Mouse (Mus musculus): ENCODE results near the gene Nosip. TPM values are rescaled to one million over a fixed set of nuclear protein-coding genes. Genes with fewer than 3 reads are reported as not detected.
A peak's percentile ranks its signal among the peaks of the same experiment; 100 is the strongest.
"Not testable (repeated sequence)": the region's sequence is repeated elsewhere in the genome, so short reads cannot be mapped to it uniquely, and the experiment has no call there.

The Nosip gene
- total RNA-seq (2022), result 10 to 100 TPM; 24.5 to 31.0 (median 28.2) TPM

GRCm38 (mm10) chr7:45062239-45062835 lies at the start of gene Nosip, which contains the start of gene Prrg2:
Nosip (plus strand) TSS chr7:45062429.
Prrg2 (minus strand) TSS chr7:45062677.
- DNase-seq (ENCODE audit: low spot score in 2 of 2), result peak; percentile 92 to 93

GRCm38 (mm10) chr7:45012824-45013223 lies 49.4 kb upstream of the Nosip start:
- no peak for DNase-seq (ENCODE audit: low spot score in 2 of 2)

- no peak for DNase-seq (ENCODE audit: low spot score in 2 of 2)
Observed at GRCm38 (mm10) chr7:45013366-45014095, 48.7 kb upstream of the Nosip start.

GRCm38 (mm10) chr7:45014096-45014451 lies 48.2 kb upstream of the Nosip start:
- no peak for DNase-seq (ENCODE audit: low spot score in 2 of 2)

GRCm38 (mm10) chr7:45015344-45015956 lies 46.8 kb upstream of the Nosip start:
- no peak for DNase-seq (ENCODE audit: low spot score in 2 of 2)

- DNase-seq (ENCODE audit: low spot score in 2 of 2), result peak; percentile 99 to 100
Observed at GRCm38 (mm10) chr7:45015957-45016612, 46.1 kb upstream of the Nosip start, which contains the start of gene Scaf1. Scaf1 (minus strand) TSS chr7:45016363.

GRCm38 (mm10) chr7:45016761-45017160 lies 45.5 kb upstream of the Nosip start:
- DNase-seq (ENCODE audit: low spot score in 2 of 2), result no peak

GRCm38 (mm10) chr7:45017242-45018061 lies 44.8 kb upstream of the Nosip start, which contains the start of gene Rras:
Rras (plus strand) TSS chr7:45017961.
- peak; percentile 90 to 92 for DNase-seq (ENCODE audit: low spot score in 2 of 2)

GRCm38 (mm10) chr7:45019031-45019571 lies 43.1 kb upstream of the Nosip start:
- peak; percentile 61 to 74 for DNase-seq (ENCODE audit: low spot score in 2 of 2)

- DNase-seq (ENCODE audit: low spot score in 2 of 2), result no peak
Observed at GRCm38 (mm10) chr7:45020225-45020624, 42.0 kb upstream of the Nosip start.

- DNase-seq (ENCODE audit: low spot score in 2 of 2), result not testable (repeated sequence)
Observed at GRCm38 (mm10) chr7:45023711-45024110, 38.5 kb upstream of the Nosip start.

- no peak for DNase-seq (ENCODE audit: low spot score in 2 of 2)
Observed at GRCm38 (mm10) chr7:45024281-45025248, 37.7 kb upstream of the Nosip start.

GRCm38 (mm10) chr7:45025601-45026220 lies 36.5 kb upstream of the Nosip start:
- DNase-seq (ENCODE audit: low spot score in 2 of 2), result peak; percentile 38 to 45

GRCm38 (mm10) chr7:45026256-45026655 lies 36.0 kb upstream of the Nosip start:
- DNase-seq (ENCODE audit: low spot score in 2 of 2), result no peak

- DNase-seq (ENCODE audit: low spot score in 2 of 2), result no peak
Observed at GRCm38 (mm10) chr7:45027761-45028160, 34.5 kb upstream of the Nosip start.

- no peak for DNase-seq (ENCODE audit: low spot score in 2 of 2)
Observed at GRCm38 (mm10) chr7:45028351-45028750, 33.9 kb upstream of the Nosip start.

GRCm38 (mm10) chr7:45029995-45030394 lies 32.2 kb upstream of the Nosip start:
- DNase-seq (ENCODE audit: low spot score in 2 of 2), result no peak

- no peak for DNase-seq (ENCODE audit: low spot score in 2 of 2)
Observed at GRCm38 (mm10) chr7:45030857-45031256, 31.4 kb upstream of the Nosip start.

All from gastrocnemius, adult 8-10 months (tissue).